Mouse (Mus musculus): ENCODE results near the gene Ccdc88c. TPM values are rescaled to one million over a fixed set of nuclear protein-coding genes. Genes with fewer than 3 reads are reported as not detected.
A peak's percentile ranks its signal among the peaks of the same experiment; 100 is the strongest.

Ccdc88c gene
- polyA plus RNA-seq, 1 experiment from 2014 or later: 4.5 TPM

GRCm38 (mm10) chr12:100994140-100995015, 34.5 kb downstream of the Ccdc88c start:
- Histone ChIP-seq H3K27me3 (peaks cover 35% of the 10 kb centered on the region), H3K4me3 (no peak overlapping the region), H3K27ac (no peak overlapping the region), H3K4me1 (peaks cover 55% of the 10 kb centered on the region), H3K4me2 (no peak overlapping the region), H3K9ac (no peak overlapping the region), H3K36me3 (no peaks in the 10 kb centered on the region), H3K9me3 (no peaks in the 10 kb centered on the region)
- no peak for ATAC-seq (ENCODE audit: insufficient number of reproducible peaks, insufficient read depth, low FRiP score, low TSS enrichment, low read depth)
- WGBS: 68% methylated on average over 3 of the region's 3 CpGs

- no peak for ATAC-seq (ENCODE audit: insufficient number of reproducible peaks, insufficient read depth, low FRiP score, low TSS enrichment, low read depth)
- Histone ChIP-seq H3K4me3 (no peak overlapping the region), H3K4me1 (peaks cover 55% of the 10 kb centered on the region), H3K27me3 (peaks cover 44% of the 10 kb centered on the region), H3K36me3 (no peaks in the 10 kb centered on the region), H3K9ac (no peak overlapping the region), H3K9me3 (no peaks in the 10 kb centered on the region), H3K4me2 (no peak overlapping the region), H3K27ac (no peak overlapping the region)
- WGBS: 72% methylated on average over 3 of the region's 3 CpGs
Measured at GRCm38 (mm10) chr12:100993146-100993545, 35.7 kb downstream of the Ccdc88c start.

DNA sequence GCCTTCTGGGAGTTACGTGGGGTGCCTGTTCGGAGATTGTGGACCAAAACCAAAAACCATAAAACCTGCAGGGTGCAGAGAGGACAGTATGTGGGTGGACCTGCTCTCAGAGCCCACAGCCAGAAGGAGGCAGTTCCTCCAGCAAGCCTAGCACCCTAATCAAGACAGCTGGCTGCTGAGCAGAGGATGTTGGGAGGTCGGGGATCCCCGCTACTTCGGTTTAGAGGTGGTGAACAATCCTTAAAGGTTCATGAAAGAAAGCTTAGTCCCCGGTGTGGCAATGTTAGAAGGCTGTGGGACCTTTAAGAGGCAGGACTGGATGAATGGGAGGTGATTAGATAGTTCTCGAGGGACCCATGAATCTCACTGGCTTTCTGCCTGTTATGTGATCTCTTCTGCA, 36.4 kb downstream of the Ccdc88c start:
- Histone ChIP-seq H3K27ac (no peak overlapping the region), H3K9ac (no peak overlapping the region), H3K27me3 (peaks cover 47% of the 10 kb centered on the region), H3K9me3 (no peaks in the 10 kb centered on the region), H3K36me3 (no peaks in the 10 kb centered on the region), H3K4me3 (no peak overlapping the region), H3K4me1 (peaks cover 49% of the 10 kb centered on the region), H3K4me2 (no peak overlapping the region)
- WGBS: 75% methylated on average over 7 of the region's 7 CpGs
- ATAC-seq (ENCODE audit: insufficient number of reproducible peaks, insufficient read depth, low FRiP score, low TSS enrichment, low read depth): no peak

- peaks cover 46% of the 10 kb centered on the region for H3K4me1 ChIP-seq
Measured at GRCm38 (mm10) chr12:100991119-100991518, 37.7 kb downstream of the Ccdc88c start.

GRCm38 (mm10) chr12:100990291-100990690, 38.6 kb downstream of the Ccdc88c start:
- peaks cover 42% of the 10 kb centered on the region for H3K27me3 ChIP-seq
- ATAC-seq (ENCODE audit: insufficient number of reproducible peaks, insufficient read depth, low FRiP score, low TSS enrichment, low read depth): no peak
- H3K4me2 ChIP-seq: no peak overlapping the region

More at GRCm38 (mm10) chr12:100991119-100991518, 37.7 kb downstream of the Ccdc88c start:
- ATAC-seq (ENCODE audit: insufficient number of reproducible peaks, insufficient read depth, low FRiP score, low TSS enrichment, low read depth): no peak
- H3K27ac ChIP-seq: no peak overlapping the region
- H3K9me3 ChIP-seq: no peaks in the 10 kb centered on the region
- H3K4me2 ChIP-seq: no peak overlapping the region
- peaks cover 47% of the 10 kb centered on the region for H3K27me3 ChIP-seq
- H3K4me3 ChIP-seq: no peak overlapping the region
- WGBS: 77% methylated on average over 3 of the region's 3 CpGs
- no peak overlapping the region for H3K9ac ChIP-seq
- no peaks in the 10 kb centered on the region for H3K36me3 ChIP-seq

GRCm38 (mm10) chr12:100989780-100990288, 39.0 kb downstream of the Ccdc88c start:
- H3K27me3 ChIP-seq: peaks cover 38% of the 10 kb centered on the region
- no peaks in the 10 kb centered on the region for H3K36me3 ChIP-seq
- 34% methylated on average over 4 of the region's 4 CpGs for WGBS
- H3K4me1 ChIP-seq: peaks cover 36% of the 10 kb centered on the region
- no peaks in the 10 kb centered on the region for H3K9me3 ChIP-seq
- ATAC-seq (ENCODE audit: insufficient number of reproducible peaks, insufficient read depth, low FRiP score, low TSS enrichment, low read depth): no peak
- H3K27ac ChIP-seq: no peak overlapping the region
- H3K9ac ChIP-seq: no peak overlapping the region
- H3K4me2 ChIP-seq: no peak overlapping the region
- no peak overlapping the region for H3K4me3 ChIP-seq

More at GRCm38 (mm10) chr12:100990291-100990690, 38.6 kb downstream of the Ccdc88c start:
- H3K27ac ChIP-seq: no peak overlapping the region
- peaks cover 39% of the 10 kb centered on the region for H3K4me1 ChIP-seq
- H3K4me3 ChIP-seq: no peak overlapping the region
- H3K36me3 ChIP-seq: no peaks in the 10 kb centered on the region
- peak overlapping the region; percentile 16; the same call in 1 of the 2 replicates for H3K9ac ChIP-seq
- 6% methylated on average over 12 of the region's 12 CpGs for WGBS
- H3K9me3 ChIP-seq: no peaks in the 10 kb centered on the region

DNA sequence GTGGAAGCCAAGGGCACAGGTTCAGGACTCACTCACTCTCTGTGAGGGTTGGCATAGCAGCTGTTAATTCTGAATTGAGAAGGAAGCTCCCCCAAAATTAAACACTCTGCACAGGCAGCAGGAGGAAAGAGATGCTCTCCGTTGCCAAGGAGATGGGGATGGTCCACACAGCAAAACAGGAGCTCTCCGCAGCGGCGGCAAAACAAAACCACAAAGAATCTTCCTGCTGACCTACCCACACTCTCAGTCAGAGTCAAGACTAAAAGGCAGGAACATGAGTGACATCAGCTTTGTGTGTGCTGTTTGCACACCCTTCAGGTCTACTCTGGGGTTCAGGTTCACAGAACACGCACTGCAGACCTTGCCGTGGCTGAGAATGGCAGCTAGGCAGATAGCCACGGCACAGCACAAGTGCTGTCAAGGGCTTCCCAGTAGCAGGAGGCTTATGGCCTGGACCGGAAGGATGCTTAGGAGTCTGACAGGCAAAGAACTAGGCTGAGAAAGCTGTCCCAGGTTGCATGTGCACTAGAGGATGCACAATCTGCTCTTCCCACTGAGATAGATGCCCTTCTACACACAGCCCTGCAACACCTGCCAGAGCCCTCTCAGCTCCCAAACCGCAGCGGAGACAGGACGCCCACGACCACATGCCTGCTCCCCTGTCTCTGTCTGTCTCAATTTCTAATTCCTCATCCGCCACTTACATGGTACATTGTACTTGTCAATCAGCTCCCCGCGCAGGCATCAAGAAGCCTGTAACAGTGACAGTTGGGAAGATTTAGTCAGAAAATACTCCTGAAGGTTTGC, 40.3 kb downstream of the Ccdc88c start:
- ATAC-seq (ENCODE audit: insufficient number of reproducible peaks, insufficient read depth, low FRiP score, low TSS enrichment, low read depth): no peak
- 58% methylated on average over 15 of the region's 15 CpGs for WGBS
- Histone ChIP-seq H3K4me3 (no peak overlapping the region), H3K9ac (no peak overlapping the region), H3K27me3 (peaks cover 27% of the 10 kb centered on the region; the same call in 1 of the 2 replicates), H3K4me2 (no peak overlapping the region), H3K36me3 (no peaks in the 10 kb centered on the region), H3K27ac (no peak overlapping the region), H3K9me3 (no peaks in the 10 kb centered on the region), H3K4me1 (peaks cover 38% of the 10 kb centered on the region)

GRCm38 (mm10) chr12:100986423-100986822, 42.4 kb downstream of the Ccdc88c start:
- Histone ChIP-seq H3K4me1 (peaks cover 55% of the 10 kb centered on the region), H3K36me3 (no peaks in the 10 kb centered on the region), H3K27ac (no peak overlapping the region), H3K27me3 (peaks cover 11% of the 10 kb centered on the region; the same call in 1 of the 2 replicates), H3K4me2 (no peak overlapping the region), H3K9ac (no peak overlapping the region), H3K9me3 (no peaks in the 10 kb centered on the region), H3K4me3 (no peak overlapping the region)
- no peak for ATAC-seq (ENCODE audit: insufficient number of reproducible peaks, insufficient read depth, low FRiP score, low TSS enrichment, low read depth)
- WGBS: 77% methylated on average over 4 of the region's 4 CpGs

GRCm38 (mm10) chr12:100985793-100986157, 43.1 kb downstream of the Ccdc88c start:
- no peak for ATAC-seq (ENCODE audit: insufficient number of reproducible peaks, insufficient read depth, low FRiP score, low TSS enrichment, low read depth)
- Histone ChIP-seq H3K27ac (no peak overlapping the region), H3K9ac (no peak overlapping the region), H3K36me3 (no peaks in the 10 kb centered on the region), H3K27me3 (peaks cover 11% of the 10 kb centered on the region; the same call in 1 of the 2 replicates), H3K9me3 (no peaks in the 10 kb centered on the region), H3K4me1 (peaks cover 59% of the 10 kb centered on the region), H3K4me3 (no peak overlapping the region), H3K4me2 (no peak overlapping the region)
- WGBS: 46% methylated on average over 2 of the region's 2 CpGs

DNA sequence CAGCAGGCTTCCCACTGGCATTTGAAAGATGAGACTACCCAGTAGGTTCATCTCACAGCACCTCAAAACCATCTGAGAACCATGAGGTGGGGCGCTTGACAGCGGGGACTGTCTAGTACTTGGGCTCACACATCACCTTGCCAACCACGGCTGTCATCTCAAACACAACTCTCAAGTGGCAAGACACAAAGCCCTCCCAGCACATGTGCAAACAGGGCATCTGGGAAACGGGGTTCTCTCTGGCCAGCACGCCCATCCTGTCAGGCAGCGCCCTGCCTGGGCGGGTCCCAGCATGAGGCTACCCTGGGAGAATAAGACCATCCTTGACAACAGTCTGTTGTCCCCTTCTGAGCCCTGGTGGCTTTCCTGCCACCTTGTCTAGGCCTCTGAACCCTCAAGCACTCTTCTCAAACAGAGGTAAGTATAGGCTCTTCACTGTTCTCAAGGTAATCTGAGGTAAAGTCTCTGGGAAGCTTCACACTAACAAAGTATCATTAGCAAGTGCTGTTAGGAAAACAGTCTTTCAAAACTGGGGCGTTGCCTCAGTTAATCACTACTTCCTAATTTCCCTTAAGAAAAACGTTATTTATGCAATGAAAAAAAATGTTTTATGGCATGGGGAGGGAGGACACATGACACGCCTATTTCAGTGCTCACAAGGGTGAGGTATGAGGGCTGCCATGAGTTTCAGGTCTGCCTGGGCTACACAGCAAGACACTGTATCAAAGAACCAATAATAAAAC, 43.6 kb downstream of the Ccdc88c start:
- Histone ChIP-seq H3K27ac (no peak overlapping the region), H3K9ac (no peak overlapping the region)
- 73% methylated on average over 10 of the region's 10 CpGs for WGBS

GRCm38 (mm10) chr12:100983565-100983964, 45.3 kb downstream of the Ccdc88c start:
- no peak overlapping the region for H3K9ac ChIP-seq
- ATAC-seq (ENCODE audit: insufficient number of reproducible peaks, insufficient read depth, low FRiP score, low TSS enrichment, low read depth): no peak

More for the DNA sequence above, 43.6 kb downstream of the Ccdc88c start:
- H3K9me3 ChIP-seq: no peaks in the 10 kb centered on the region
- H3K27me3 ChIP-seq: peaks cover 11% of the 10 kb centered on the region; the same call in 1 of the 2 replicates
- peaks cover 54% of the 10 kb centered on the region for H3K4me1 ChIP-seq
- ATAC-seq (ENCODE audit: insufficient number of reproducible peaks, insufficient read depth, low FRiP score, low TSS enrichment, low read depth): no peak
- no peak overlapping the region for H3K4me2 ChIP-seq
- no peak overlapping the region for H3K4me3 ChIP-seq
- H3K36me3 ChIP-seq: no peaks in the 10 kb centered on the region

More at GRCm38 (mm10) chr12:100983565-100983964, 45.3 kb downstream of the Ccdc88c start:
- 66% methylated on average over 11 of the region's 11 CpGs for WGBS
- Histone ChIP-seq H3K4me1 (peaks cover 40% of the 10 kb centered on the region), H3K27me3 (peaks cover 6% of the 10 kb centered on the region; the same call in 1 of the 2 replicates), H3K27ac (no peak overlapping the region), H3K4me2 (no peak overlapping the region), H3K9me3 (no peaks in the 10 kb centered on the region), H3K36me3 (no peaks in the 10 kb centered on the region), H3K4me3 (no peak overlapping the region)
